Mouse (Mus musculus) forelimb bud, embryonic 11.5 days (tissue): ENCODE measurements around the gene Immp2l.

Experiments
- DNase-seq: peaks from one replicate; pipeline ENCODE4 v3.0.0-alpha.2; 2012; ENCODE audit warnings: low read depth, low spot score

The Immp2l gene

GRCm38 (mm10) chr12:41047085-41047766, 23.3 kb downstream of the Immp2l start:
- DNase-seq = no peak

GRCm38 (mm10) chr12:41050945-41051344, 27.1 kb downstream of the Immp2l start:
- DNase-seq = no peak

DNA sequence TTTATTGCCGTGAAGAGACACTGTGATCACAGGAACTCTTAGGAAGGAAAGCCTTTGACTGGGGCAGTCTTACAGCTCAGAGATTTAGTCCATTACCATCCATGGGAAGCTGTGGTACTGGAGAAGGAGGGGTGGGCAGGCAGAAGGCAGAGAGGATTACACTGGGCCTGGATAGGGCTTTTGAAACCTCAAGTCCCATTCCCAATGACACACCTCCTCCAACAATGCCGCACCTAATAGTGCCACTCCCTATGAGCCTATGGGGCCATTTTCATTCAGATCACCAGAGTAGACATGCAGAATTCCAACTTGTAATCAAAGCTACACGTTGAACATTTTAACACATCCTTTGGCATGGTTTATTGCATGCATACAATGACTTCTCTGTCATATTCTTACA, 29.0 kb downstream of the Immp2l start:
- no peak for DNase-seq

DNA sequence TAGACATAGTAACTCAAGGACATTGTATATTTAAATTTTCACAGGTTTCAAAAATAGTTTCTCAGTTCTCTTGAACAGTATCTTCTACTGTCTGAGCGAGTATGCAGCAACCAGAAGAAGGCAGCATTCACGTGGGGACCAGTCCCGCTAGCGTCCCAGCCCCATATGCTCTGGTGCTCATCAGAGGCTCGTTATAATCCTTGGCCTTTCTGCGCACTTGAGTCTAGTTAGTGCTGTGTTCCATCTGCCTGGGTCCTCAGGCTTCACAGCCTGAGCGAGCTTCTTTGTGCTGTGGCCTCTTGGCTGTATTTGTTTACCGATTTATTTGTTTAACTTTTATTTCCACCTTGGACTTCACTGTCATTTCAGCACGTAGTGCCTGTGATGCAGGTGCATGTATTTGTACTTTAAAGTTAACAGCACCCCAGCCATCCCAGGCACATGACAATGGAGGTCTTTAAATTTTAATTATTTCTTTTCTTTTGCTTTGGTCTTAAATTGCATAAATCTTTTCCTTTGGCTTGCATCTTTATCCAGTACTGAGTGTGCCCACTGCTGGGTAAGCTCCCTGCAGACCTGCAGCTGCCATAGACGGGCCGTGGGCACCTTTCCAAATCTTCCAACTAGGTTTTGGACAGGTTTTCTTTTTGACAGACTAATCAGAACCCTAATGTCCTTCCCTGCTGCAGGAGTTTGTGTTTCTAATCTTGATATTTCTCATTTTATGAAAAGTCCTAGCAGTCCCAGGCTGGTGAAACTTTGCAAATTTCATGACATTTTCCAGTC, 30.3 kb downstream of the Immp2l start:
- no peak for DNase-seq

GRCm38 (mm10) chr12:41055941-41056340, 32.1 kb downstream of the Immp2l start:
- DNase-seq = no peak

- no peak for DNase-seq
Measured at GRCm38 (mm10) chr12:41063281-41063680, 39.4 kb downstream of the Immp2l start.

DNA sequence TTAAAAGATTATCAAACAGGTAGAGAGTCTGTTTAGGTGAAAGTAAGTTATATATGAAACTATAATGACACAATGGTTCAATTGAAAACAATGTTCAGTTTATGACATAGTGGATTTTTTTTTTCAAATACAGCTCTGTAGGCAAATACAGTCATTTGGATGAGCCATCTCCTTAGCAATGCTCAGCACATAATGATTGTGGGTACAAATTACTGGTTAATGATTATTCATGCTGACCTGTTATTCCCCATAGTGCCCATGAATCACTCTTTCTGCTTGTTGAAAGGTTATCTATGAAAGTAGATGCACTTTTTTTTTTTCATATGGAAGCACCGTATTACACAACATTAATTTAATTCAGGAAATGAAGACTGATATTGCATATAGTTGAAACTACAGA, 58.0 kb downstream of the Immp2l start:
- no peak for DNase-seq

DNA sequence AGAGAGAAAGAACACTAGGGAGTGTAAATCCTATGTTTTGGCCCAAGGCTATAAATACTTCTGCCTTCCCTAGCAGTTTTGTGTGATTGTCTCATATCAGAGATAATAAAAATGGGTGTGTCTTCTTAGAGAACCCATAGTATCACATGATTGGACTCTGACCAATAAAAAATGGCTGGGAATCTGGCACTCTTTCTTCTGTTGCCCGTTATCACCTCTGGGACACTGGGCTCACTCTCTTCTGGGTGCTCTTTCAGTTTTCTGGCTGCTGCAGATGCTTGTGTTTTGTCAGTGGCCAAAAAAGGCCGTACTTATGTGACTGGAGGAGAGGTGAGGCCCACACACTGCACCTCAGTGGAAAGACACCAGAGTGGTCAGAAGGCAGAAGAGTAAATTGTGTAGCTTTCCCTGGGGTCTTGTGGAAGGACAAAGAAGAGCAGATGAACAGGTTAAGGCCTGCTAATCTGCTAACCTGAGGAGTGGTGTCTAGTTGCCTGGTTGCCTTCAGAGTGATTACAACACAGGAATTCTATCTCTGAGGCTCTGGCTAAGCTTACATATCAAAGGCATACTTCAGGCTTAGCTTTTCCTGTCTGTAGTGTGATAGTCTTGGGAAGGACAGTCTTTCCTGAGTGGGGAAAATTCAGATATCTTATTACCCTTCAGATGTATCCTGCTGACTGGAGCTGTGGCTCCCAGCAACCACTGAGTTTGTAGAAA, 60.6 kb downstream of the Immp2l start:
- DNase-seq = no peak

DNA sequence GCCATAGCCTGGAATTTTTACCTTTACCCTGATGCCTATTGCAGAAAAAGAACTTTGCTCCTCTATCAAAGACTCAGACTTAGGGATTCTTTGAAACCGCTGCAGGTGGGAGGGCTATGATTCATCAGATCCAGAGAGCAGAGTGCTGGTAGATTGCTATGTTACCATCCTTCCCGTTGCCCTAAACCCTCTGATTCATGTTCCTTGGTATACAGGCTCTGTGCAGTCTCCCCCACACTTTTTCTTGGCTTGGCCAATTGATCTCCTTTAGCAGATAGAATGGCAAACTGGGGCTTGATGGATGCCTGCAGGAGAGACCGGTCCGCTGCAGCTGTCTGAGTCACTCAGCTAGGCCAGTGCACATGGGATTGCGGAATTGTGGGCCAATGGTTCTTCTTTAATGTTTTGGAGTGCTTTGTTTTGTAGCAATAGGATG, 66.1 kb downstream of the Immp2l start:
- DNase-seq = no peak

DNA sequence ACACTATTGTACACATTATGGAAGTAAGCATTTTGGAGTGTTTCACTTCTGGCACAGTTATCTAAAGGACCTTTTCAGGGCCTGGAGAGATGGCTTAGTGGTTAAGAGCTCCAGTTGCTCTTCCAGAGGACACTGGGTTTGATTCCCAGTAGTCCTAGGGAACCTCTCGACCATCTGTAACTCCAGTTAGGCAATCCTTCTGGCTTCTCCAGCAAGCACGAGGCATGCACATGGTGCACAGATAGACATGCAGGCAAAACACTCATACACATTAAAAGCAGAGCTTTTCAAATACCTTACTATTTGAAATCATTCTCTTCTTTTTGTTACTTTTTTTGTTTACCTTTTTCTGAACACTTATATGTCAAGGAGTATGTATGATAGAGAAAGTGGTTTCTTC, 66.9 kb downstream of the Immp2l start:
- no peak for DNase-seq

GRCm38 (mm10) chr12:41091316-41091715, 67.4 kb downstream of the Immp2l start:
- DNase-seq = no peak

DNA sequence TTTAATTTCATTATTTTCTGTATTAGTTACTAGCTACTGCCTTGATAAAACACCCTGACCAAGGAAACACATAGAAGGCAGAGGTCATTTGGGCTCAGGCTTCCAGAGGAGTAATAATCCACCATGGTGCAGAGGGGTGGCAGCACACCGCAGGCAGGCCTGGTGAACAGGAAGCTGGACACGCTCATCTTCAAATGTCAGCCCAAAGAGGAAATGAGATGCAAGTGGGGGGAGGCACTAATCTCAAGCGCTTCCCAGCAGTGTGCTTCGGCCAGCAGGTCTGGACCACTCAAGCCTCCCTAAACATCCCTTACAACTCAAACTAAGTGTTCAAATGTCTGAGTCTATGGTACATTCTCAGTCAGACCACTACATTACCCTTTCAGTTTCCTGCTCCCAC, 72.2 kb downstream of the Immp2l start:
- no peak for DNase-seq

GRCm38 (mm10) chr12:41097406-41097805, 73.5 kb downstream of the Immp2l start:
- peak; percentile 34 for DNase-seq

GRCm38 (mm10) chr12:41109011-41109410, 85.1 kb downstream of the Immp2l start:
- no peak for DNase-seq

DNA sequence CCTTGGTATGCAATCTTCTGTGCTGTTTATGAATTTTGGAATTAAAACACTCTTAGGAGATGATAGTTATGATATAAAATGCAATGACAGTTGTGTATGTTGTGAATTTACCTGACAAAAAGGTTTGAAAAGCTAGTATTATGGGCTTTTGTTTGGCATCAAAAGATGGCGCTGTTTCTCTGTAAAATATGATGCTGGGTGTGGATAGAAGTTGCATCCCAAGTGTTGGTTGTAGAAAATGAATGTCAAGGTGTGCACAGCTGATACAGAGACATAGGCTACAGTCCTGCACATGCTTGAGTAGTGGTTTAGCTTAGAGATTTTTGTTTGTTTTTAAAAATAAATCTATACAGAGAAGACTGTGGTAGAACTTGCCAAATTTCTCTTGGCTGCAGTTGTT, 87.6 kb downstream of the Immp2l start:
- peak; percentile 10 for DNase-seq

GRCm38 (mm10) chr12:41112137-41112536, 88.2 kb downstream of the Immp2l start:
- no peak for DNase-seq

DNA sequence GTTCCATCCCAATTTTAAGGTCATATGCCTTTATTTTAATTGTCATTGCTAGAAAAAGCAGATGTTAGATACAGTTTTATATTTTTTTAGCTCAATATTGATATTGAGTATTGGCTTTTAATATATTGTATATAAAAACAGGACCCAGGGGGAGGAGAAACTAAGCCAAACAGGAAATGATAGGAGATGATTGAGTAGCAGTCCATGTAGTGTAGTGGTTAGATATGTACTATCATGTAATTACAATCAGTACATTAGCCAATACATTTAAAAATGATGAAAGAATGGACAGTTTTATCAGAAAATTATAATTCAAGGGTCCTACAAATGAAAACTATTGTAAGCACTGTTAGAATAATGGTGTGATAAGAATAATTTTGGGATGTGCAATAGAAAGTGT, 94.5 kb downstream of the Immp2l start:
- no peak for DNase-seq

DNA sequence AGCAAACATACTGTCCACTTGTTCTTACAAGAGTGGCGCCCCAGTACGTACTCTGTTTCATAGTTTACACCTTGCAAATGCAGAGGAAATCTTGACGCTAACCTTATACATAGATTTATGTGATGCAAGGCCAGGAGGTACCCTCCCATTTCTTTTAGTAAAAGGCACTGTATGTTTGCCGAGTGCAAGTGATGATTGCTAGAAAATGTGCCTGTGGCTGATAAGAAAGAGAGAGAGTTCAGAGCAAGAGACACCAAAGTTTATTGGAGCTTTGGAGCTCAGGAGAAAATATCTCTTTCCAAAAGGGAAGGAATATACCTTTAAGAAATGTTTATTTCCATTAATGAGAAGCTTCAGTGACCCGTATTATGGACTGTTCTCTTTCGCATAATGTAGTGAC, 95.8 kb downstream of the Immp2l start:
- DNase-seq = no peak

DNA sequence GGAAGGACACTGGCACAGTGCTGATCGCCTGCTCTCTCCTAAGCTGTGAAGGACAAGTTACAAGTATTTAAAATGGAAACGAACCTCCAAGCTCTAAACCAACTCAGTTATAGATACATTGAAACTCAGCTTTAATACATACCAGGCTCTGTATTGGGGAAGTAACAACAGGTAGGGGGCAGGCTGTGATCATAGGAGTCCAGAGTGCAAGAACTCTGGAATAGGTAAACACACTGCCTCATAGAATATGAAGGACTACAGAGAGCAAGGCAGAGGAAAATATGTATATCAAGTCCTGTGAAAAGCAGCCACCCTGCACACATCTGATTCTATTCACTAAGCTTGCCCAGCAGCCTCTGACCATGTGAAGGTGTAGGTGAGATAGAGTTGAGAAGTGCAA, 99.3 kb downstream of the Immp2l start:
- DNase-seq = no peak

GRCm38 (mm10) chr12:41134885-41135284, 111.0 kb downstream of the Immp2l start:
- DNase-seq = no peak

- no peak for DNase-seq
Measured at GRCm38 (mm10) chr12:41159543-41159942, 135.7 kb downstream of the Immp2l start.

GRCm38 (mm10) chr12:41167802-41168201, 143.9 kb downstream of the Immp2l start:
- DNase-seq = no peak

DNA sequence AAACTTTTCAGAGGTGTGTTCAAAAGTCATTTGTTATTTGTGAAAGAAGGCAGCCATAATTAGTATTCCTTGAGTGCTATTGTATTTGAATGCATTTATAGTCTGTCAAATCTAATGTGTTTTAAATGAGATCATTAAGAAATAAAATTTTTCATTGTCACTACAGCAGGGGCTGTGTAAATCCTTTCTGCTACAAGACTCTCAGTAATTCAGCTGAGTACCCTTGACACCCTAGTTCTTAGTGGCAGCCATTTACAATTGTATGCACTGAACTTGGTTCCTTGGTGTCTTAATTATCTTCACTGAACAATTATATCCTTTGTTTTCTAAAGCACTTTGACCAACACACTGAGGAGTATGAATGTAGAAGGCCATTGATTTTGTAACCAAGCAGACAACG, 146.2 kb downstream of the Immp2l start:
- DNase-seq = no peak
